Mouse (Mus musculus) olfactory bulb, adult 2 months (tissue): ENCODE measurements around the gene Atp6v0e. TPM values are rescaled to one million over a fixed set of nuclear protein-coding genes. Genes with fewer than 3 reads are reported as not detected.

Experiments used
- H3K27ac ChIP-seq: fragments of 200-500 bp; 2 replicates; pipeline ENCODE4 v1.5.1; 2012; ENCODE audit warnings: low read depth, low read length; ENCODE audit not compliant: insufficient read depth
- H3K4me1 ChIP-seq: fragments of 200-500 bp; 2 replicates; pipeline ENCODE4 v1.6.1; 2012; ENCODE audit warnings: low read length; ENCODE audit not compliant: control insufficient read depth, insufficient read depth
- H3K4me3 ChIP-seq: fragments of 200-500 bp; 2 replicates; pipeline ENCODE4 v1.5.1; 2012; ENCODE audit warnings: mild to moderate bottlenecking, low read depth, low read length, moderate library complexity; ENCODE audit not compliant: insufficient read depth
- CTCF ChIP-seq: fragments of 200-500 bp; IDR thresholded peaks from 2 replicates; pipeline ENCODE4 v1.5.1; 2012; ENCODE audit warnings: low read depth, mild to moderate bottlenecking, low read length, moderate library complexity; ENCODE audit not compliant: insufficient read depth
- POLR2A ChIP-seq: fragments of 200-500 bp; IDR thresholded peaks from 2 replicates; pipeline ENCODE4 v1.6.1; 2012; ENCODE audit warnings: mild to moderate bottlenecking, low read depth, low read length, moderate library complexity; ENCODE audit not compliant: insufficient read depth
- WGBS: fragments of 180-500 bp; shearing (Covaris S2); methylation state at CpG from one replicate; pipeline ENCODE4 v1.1.7; 2018; 5-methylcytosine and 5-hydroxymethylcytosine counted together
- polyA plus RNA-seq: library from polyadenylated mRNA; stranded (reverse); fragments of >200 nt; gene quantifications from 2 replicates; pipeline ENCODE4 v1.2.4, GENCODE M21; 2012; ENCODE audit warnings: low replicate concordance; ENCODE audit not compliant: missing spikeins, insufficient read depth, insufficient read length

The Atp6v0e gene
- not detected in 2 replicates for polyA plus RNA-seq

DNA sequence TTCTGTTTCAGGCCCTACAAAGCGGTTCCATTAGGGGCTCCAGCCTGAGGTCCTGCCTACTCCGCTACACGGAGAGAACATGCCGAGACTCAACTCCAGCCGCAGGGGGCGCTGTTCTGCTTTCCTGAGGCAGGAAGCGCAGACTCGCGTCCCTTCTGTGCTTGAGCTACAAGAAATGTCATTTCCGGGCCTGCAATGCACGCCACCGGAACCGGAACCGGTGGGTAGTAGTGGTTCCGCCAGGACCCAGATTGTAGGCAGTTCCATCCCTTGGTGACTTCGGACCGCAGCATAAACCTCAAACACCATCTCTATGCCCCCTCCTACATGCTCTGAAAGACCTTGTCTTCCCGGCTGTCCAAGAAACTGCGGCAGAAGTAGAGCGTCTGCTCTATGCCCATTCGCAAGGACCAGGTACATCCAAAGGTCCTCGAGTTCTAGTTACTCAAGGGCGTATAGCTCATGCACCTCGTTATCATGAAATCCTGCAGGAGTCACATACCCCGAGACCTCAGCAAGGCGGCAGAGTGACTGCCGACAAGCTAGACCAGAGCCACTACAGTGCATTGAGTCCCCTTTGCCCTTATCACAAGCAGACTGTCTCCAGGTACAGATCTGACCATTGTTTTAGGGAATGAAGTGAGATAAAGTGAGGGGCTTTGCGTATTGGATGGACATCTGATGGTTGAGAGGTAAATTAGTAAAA, at the start of gene Atp6v0e:
Gene Atp6v0e, plus strand, starts transcription at position 254 of the 706 bp plus-strand sequence.
- Histone ChIP-seq H3K27ac (peak within 1 kb of the TSS; percentile 34), H3K4me3 (peak within 1 kb of the TSS; percentile 78), H3K4me1 (peaks cover 9% of the 10 kb centered on the region)
- WGBS, result 2% methylated on average over 28 of the region's 28 CpGs
- TF ChIP-seq CTCF (peak; percentile 80), POLR2A (peak; percentile 64)

DNA sequence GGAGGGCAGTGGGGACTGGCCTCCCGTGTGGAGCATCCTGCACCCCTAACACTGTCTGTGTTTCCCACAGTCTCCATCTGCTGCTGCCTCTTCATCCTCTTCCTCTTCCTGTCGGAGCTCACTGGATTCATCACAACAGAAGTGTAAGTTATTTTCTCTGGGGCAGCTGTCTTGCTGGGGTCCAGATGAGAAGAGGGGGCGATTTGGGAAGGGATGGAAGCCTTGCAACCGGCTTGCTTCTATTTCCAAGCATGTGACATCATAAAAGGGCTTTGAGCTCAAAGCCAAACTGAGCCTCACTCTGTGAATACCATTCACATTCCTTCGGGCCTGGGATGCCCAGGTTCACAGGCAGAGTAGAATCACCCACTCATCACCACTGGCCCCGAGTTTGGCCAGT, 48.7 kb upstream of the Atp6v0e start:
- no peak overlapping the region for H3K27ac ChIP-seq
- H3K4me1 ChIP-seq, result peaks cover 38% of the 10 kb centered on the region
- no peak overlapping the region for H3K4me3 ChIP-seq
- no peak for TF ChIP-seq CTCF
- no peak for TF ChIP-seq POLR2A
- WGBS, result 63% methylated on average over 6 of the region's 6 CpGs

- Histone ChIP-seq H3K4me3 (no peak overlapping the region), H3K4me1 (peaks cover 36% of the 10 kb centered on the region), H3K27ac (no peak overlapping the region)
- WGBS, result 76% methylated on average over 9 of the region's 9 CpGs
- no peak for TF ChIP-seq POLR2A
These were observed 48.1 kb upstream of the Atp6v0e start for GRCm38 (mm10) chr17:26614708-26615486.

GRCm38 (mm10) chr17:26616696-26617095, 46.3 kb upstream of the Atp6v0e start:
- WGBS, result 86% methylated on average over 2 of the region's 2 CpGs
- H3K4me1 ChIP-seq, result peaks cover 32% of the 10 kb centered on the region
- no peak for TF ChIP-seq CTCF
- no peak overlapping the region for H3K4me3 ChIP-seq
- H3K27ac ChIP-seq, result no peak overlapping the region

GRCm38 (mm10) chr17:26618498-26618897, 44.5 kb upstream of the Atp6v0e start:
- Histone ChIP-seq H3K4me1 (peaks cover 28% of the 10 kb centered on the region), H3K4me3 (no peak overlapping the region), H3K27ac (no peak overlapping the region)
- TF ChIP-seq POLR2A (no peak), CTCF (no peak)
- 87% methylated on average over 5 of the region's 5 CpGs for WGBS

GRCm38 (mm10) chr17:26619577-26619976, 43.5 kb upstream of the Atp6v0e start:
- peaks cover 24% of the 10 kb centered on the region for H3K4me1 ChIP-seq
- H3K4me3 ChIP-seq, result no peak overlapping the region
- no peak for TF ChIP-seq POLR2A
- no peak for TF ChIP-seq CTCF
- H3K27ac ChIP-seq, result no peak overlapping the region; the same call in 1 of the 2 replicates
- WGBS, result 66% methylated on average over 6 of the region's 6 CpGs

DNA sequence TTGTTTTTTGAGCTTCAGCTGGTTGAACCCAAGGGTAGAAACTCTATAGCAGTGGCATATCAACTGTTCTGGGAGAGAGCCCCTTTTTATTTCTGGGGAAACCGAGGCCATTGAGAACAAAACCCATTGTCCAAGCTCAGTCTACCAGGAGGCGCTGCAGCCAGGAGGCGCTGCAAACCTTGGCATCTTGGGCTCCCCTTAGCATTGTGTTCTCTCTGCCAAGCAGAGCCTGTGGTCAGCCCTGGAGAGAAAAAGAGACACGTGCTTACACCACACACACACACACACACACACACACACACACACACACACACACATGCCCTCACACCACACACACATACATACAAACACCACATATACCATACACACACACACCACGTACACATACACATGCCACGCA, 42.7 kb upstream of the Atp6v0e start:
- no peak for TF ChIP-seq POLR2A
- TF ChIP-seq CTCF, result no peak
- WGBS, result 69% methylated on average over 6 of the region's 6 CpGs
- no peak overlapping the region for H3K27ac ChIP-seq
- no peak overlapping the region for H3K4me3 ChIP-seq
- peaks cover 24% of the 10 kb centered on the region for H3K4me1 ChIP-seq

DNA sequence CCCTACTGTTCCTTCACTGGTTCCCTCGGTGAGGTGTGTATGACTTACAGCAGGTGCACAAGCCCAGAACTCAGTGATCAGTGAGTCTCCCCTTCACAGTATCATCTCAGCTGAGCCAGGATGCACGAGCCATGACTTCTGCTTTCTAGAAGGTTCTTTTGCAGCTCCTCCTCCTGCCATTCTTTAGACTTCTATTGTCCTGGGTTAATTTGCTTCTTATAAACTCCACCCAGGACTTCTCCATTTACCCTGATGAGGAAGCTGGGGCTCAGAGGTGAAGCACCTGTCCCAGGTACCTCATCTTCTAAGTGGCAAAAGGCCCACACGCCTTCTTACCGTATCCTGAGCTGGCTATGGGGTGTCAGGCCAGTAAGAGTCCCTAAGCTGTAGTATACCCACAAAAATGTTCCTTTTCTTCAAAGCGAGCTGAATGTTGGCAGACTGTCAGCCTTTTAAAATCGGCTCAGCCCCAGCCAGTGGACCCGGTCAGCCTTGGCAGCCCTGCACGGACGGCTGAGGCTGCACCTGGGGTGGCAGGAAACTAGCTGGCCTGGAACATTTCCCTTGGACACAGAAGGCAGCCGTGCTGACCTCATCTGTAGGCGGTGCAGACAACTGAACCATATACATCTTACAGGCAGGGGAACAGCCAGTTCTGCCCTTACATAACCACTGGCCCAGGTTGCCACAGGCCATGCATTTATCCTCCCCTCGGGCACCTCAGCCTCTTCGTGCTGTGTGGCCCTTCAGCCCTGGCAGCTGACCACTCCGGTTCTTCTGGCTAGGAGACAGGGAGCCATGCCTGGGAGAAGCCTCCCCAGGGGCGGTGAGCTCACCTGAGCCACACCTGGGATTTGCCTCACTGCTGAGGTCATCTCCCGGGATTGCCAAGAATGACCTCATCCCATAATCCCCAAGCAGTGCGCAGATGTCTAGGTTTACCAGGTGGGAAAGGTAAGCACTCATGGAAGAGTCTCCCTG, 42.0 kb upstream of the Atp6v0e start:
- H3K4me3 ChIP-seq, result no peak overlapping the region
- H3K4me1 ChIP-seq, result peaks cover 24% of the 10 kb centered on the region
- peak overlapping the region; percentile 60 for H3K27ac ChIP-seq
- 46% methylated on average over 17 of the region's 17 CpGs for WGBS
- no peak for TF ChIP-seq POLR2A
- no peak for TF ChIP-seq CTCF

DNA sequence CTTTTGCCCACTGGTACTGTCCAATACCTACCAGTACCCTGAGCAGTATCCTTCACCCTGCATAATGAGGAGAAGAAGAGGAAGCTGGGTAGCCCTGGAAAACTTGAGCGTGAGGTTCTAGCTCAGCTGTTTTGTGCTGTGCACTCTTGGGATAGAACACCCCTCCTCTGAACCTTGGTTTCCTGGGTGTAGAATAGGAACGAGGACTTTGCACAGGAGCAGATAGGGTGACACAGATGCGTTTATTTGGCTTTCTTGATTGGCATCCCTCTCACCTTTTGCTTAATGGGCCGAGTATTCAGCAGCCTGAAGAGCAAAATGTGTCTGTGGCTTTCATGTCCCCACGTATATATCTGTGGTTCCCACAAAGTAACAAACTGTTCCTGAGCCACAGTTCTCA, 41.1 kb upstream of the Atp6v0e start:
- WGBS, result 92% methylated on average over 5 of the region's 5 CpGs
- Histone ChIP-seq H3K27ac (no peak overlapping the region), H3K4me3 (no peak overlapping the region), H3K4me1 (peaks cover 24% of the 10 kb centered on the region)
- no peak for TF ChIP-seq POLR2A
- TF ChIP-seq CTCF, result no peak
